17 mouse cellular contexts compared by ENCODE assay signal in the genomic region with DNA sequence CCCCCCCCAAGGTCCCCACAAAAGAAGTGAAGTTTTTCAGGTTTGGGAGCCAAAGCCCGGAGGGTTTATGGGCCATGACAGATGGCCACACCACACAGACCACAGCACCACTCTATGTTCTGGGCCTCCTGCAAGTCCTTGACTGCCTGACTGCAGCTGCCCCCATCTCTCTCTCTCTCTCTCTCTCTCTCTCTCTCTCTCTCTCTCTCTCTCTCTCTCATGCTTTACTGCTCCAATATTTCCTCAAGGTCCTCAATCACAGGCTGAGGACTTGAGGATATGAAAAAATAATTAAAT.
DNase-seq lines count a peak whose midpoint lies in the region; ATAC-seq lines count a peak whose summit lies in the region.
"Had no signal": no experiment of that assay in that cellular context is flagged by ENCODE, and none has a peak within 500 bp of the region (broad histone marks: within the 10 kb centered on the region; RNA-seq: fewer than 3 reads in every experiment).

No protein-coding gene starts in this region.

- H3K4me2 ChIP-seq in hindbrain, embryonic 13.5 days, result no peak overlapping the region
- no peak overlapping the region for H3K4me2 ChIP-seq in midbrain, embryonic 12.5 days (replicated peaks)
- H3K4me2 ChIP-seq in midbrain, embryonic 16.5 days (ENCODE audit: low read length), result no peak overlapping the region
- no peak overlapping the region for H3K4me2 ChIP-seq in forebrain, embryonic 13.5 days
- H3K4me2 ChIP-seq: embryonic facial prominence, embryonic 13.5 days; heart, embryonic 15.5 days; liver, embryonic 11.5 days had no signal

- H3K36me3 ChIP-seq in hindbrain, embryonic 10.5 days, result no peaks in the 10 kb centered on the region
- H3K36me3 ChIP-seq in hindbrain, embryonic 13.5 days, result no peaks in the 10 kb centered on the region
- no peaks in the 10 kb centered on the region for H3K36me3 ChIP-seq in midbrain, embryonic 12.5 days
- no peaks in the 10 kb centered on the region for H3K36me3 ChIP-seq in midbrain, embryonic 16.5 days (ENCODE audit: control insufficient read depth, insufficient read depth, low read length)
- H3K36me3 ChIP-seq in forebrain, embryonic 13.5 days (ENCODE audit: poor library complexity, severe bottlenecking), result no peaks in the 10 kb centered on the region
- H3K36me3 ChIP-seq: embryonic facial prominence, embryonic 13.5 days; heart, embryonic 15.5 days had no signal

- H3K27me3 ChIP-seq in hindbrain, embryonic 10.5 days (ENCODE audit: insufficient read depth, poor library complexity, severe bottlenecking), result no peaks in the 10 kb centered on the region
- H3K27me3 ChIP-seq in hindbrain, embryonic 13.5 days, result no peaks in the 10 kb centered on the region
- peaks cover 18% of the 10 kb centered on the region for H3K27me3 ChIP-seq in midbrain, embryonic 12.5 days
- no peaks in the 10 kb centered on the region for H3K27me3 ChIP-seq in midbrain, embryonic 16.5 days (ENCODE audit: control insufficient read depth, insufficient read depth, low read depth, low read length)
- no peaks in the 10 kb centered on the region for H3K27me3 ChIP-seq in forebrain, embryonic 13.5 days
- H3K27me3 ChIP-seq: embryonic facial prominence, embryonic 13.5 days; heart, embryonic 15.5 days had no signal

- no peaks in the 10 kb centered on the region for H3K9me3 ChIP-seq in hindbrain, embryonic 10.5 days
- no peaks in the 10 kb centered on the region; the same call in 1 of the 2 replicates for H3K9me3 ChIP-seq in hindbrain, embryonic 13.5 days
- H3K9me3 ChIP-seq in midbrain, embryonic 12.5 days, result no peaks in the 10 kb centered on the region
- H3K9me3 ChIP-seq in midbrain, embryonic 16.5 days (replicated peaks; ENCODE audit: control insufficient read depth, low read length, poor library complexity, severe bottlenecking), result 0 out of 2 replicates have a peak, but pooled peaks cover 2% of the 10 kb centered on the region
- no peaks in the 10 kb centered on the region for H3K9me3 ChIP-seq in forebrain, embryonic 13.5 days (replicated peaks)
- H3K9me3 ChIP-seq: embryonic facial prominence, embryonic 13.5 days; heart, embryonic 15.5 days had no signal

- no peak for ATAC-seq in hindbrain, embryonic 13.5 days (ENCODE audit: low FRiP score)
- ATAC-seq in midbrain, embryonic 12.5 days (ENCODE audit: low FRiP score, low read depth), result peak; percentile 81
- no peak for ATAC-seq in midbrain, embryonic 16.5 days
- ATAC-seq in forebrain, embryonic 13.5 days, result no peak

- H3K27ac ChIP-seq in hindbrain, embryonic 10.5 days, result peak overlapping the region; percentile 69; the same call in 1 of the 2 replicates
- H3K27ac ChIP-seq in hindbrain, embryonic 13.5 days, result no peak overlapping the region
- no peak overlapping the region for H3K27ac ChIP-seq in midbrain, embryonic 12.5 days (replicated peaks)
- no peak overlapping the region for H3K27ac ChIP-seq in midbrain, embryonic 16.5 days (ENCODE audit: low read length)
- 0 out of 2 replicates have a peak overlapping the region, but pooled peaks have one; percentile 62 for H3K27ac ChIP-seq in forebrain, embryonic 13.5 days
- H3K27ac ChIP-seq: embryonic facial prominence, embryonic 13.5 days; gastrocnemius, adult 2 months; heart, embryonic 15.5 days had no signal

- H3K4me3 ChIP-seq in hindbrain, embryonic 10.5 days, result no peak overlapping the region
- no peak overlapping the region for H3K4me3 ChIP-seq in hindbrain, embryonic 13.5 days
- no peak overlapping the region for H3K4me3 ChIP-seq in midbrain, embryonic 12.5 days
- H3K4me3 ChIP-seq in midbrain, embryonic 16.5 days (ENCODE audit: low read depth, low read length), result no peak overlapping the region
- H3K4me3 ChIP-seq in forebrain, embryonic 13.5 days, result no peak overlapping the region
- H3K4me3 ChIP-seq: embryonic facial prominence, embryonic 13.5 days; gastrocnemius, adult 2 months; heart, embryonic 15.5 days had no signal

- DNase-seq in hindbrain, embryonic 10.5 days (ENCODE audit: low spot score), result no peak
- peak; percentile 30 for DNase-seq in mesoderm, embryonic 11.5 days (ENCODE audit: low read depth, low spot score)
- no peak for DNase-seq in lung, postnatal 10 days
- DNase-seq in frontal cortex, postnatal 10 days (ENCODE audit: low spot score in 2 of 2), result no peak
- DNase-seq: adrenal gland, postnatal 10 days; cerebellum, adult 18-20 months; gastrocnemius, adult 2 months; kidney, adult 2 months; lung, adult 2 months; lung, postnatal 4 days had no signal

- WGBS in hindbrain, embryonic 10.5 days, result 79% methylated on average over 1 of the region's 1 CpGs
- 27% methylated on average over 1 of the region's 1 CpGs for WGBS in hindbrain, embryonic 13.5 days
- WGBS in midbrain, embryonic 12.5 days, result 71% methylated on average over 1 of the region's 1 CpGs
- 17% methylated on average over 1 of the region's 1 CpGs for WGBS in midbrain, embryonic 16.5 days
- WGBS in forebrain, embryonic 13.5 days, result 14% methylated on average over 1 of the region's 1 CpGs

- no peak overlapping the region for H3K9ac ChIP-seq in hindbrain, embryonic 13.5 days
- H3K9ac ChIP-seq in midbrain, embryonic 12.5 days (replicated peaks), result no peak overlapping the region
- no peak overlapping the region for H3K9ac ChIP-seq in midbrain, embryonic 16.5 days (ENCODE audit: low read depth, low read length)
- H3K9ac ChIP-seq in forebrain, embryonic 13.5 days, result no peak overlapping the region
- H3K9ac ChIP-seq: embryonic facial prominence, embryonic 13.5 days; heart, embryonic 15.5 days had no signal

- H3K4me1 ChIP-seq in hindbrain, embryonic 10.5 days (replicated peaks), result peaks cover 25% of the 10 kb centered on the region
- H3K4me1 ChIP-seq in hindbrain, embryonic 13.5 days (replicated peaks), result peaks cover 26% of the 10 kb centered on the region
- H3K4me1 ChIP-seq in midbrain, embryonic 12.5 days, result peaks cover 18% of the 10 kb centered on the region
- 0 out of 2 replicates have a peak, but pooled peaks cover 2% of the 10 kb centered on the region for H3K4me1 ChIP-seq in midbrain, embryonic 16.5 days (ENCODE audit: control insufficient read depth, insufficient read depth, low read length)
- peaks cover 33% of the 10 kb centered on the region for H3K4me1 ChIP-seq in forebrain, embryonic 13.5 days

Comparison
In these comparisons a context has a peak if more than half of its experiments do, and no peak if none do; other contexts are left out.
1. H3K27ac ChIP-seq: peak in hindbrain, embryonic 10.5 days (single experiment) and forebrain, embryonic 13.5 days (single experiment); none in hindbrain, embryonic 13.5 days (single experiment), midbrain, embryonic 12.5 days (single experiment) and midbrain, embryonic 16.5 days (single experiment).